Mouse (Mus musculus) heart, postnatal 0 days (tissue): ENCODE results near the gene Pgbd5.

Source experiments
- CTCF ChIP-seq: IDR thresholded peaks from 2 replicates; pipeline ENCODE4 v1.5.1; 2016; ENCODE audit warnings: antibody characterized with exemption, control low read depth, low read depth
- EP300 ChIP-seq: IDR thresholded peaks from 2 replicates; pipeline ENCODE4 v1.6.1; 2016; ENCODE audit warnings: antibody characterized with exemption, low read depth

DNA sequence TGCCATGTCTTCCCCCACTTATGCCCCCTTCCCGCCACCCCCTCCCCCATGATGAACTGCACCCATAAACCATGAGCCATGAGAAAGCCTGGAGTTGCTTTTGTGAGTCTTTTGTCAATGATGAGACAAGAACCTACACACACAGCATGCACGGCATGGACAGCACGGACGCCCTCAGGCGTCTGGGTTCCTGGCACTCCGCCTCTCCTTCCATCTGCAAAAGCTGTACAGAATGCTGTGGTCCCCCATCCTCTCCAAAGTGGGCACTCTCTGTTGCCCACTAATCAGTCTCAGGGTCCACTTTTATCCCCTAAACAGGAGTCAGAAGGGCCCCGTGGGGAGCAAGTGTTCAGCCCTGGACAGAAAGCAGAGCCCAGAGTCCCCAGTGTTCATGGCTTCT lies 44.5 kb downstream of the Pgbd5 start:
- TF ChIP-seq CTCF = no peak
- TF ChIP-seq EP300 = no peak
